Mouse (Mus musculus): ENCODE measurements around the gene Ncaph2. TPM values are rescaled to one million over a fixed set of nuclear protein-coding genes. Genes with fewer than 3 reads are reported as not detected.

Gene Ncaph2
- total RNA-seq (2014; rRNA removed) (26.9 and 31.7 TPM in 2 replicates), polyA plus RNA-seq (2012; rRNA removed) (52.1 and 63.9 TPM in 2 replicates)

DNA sequence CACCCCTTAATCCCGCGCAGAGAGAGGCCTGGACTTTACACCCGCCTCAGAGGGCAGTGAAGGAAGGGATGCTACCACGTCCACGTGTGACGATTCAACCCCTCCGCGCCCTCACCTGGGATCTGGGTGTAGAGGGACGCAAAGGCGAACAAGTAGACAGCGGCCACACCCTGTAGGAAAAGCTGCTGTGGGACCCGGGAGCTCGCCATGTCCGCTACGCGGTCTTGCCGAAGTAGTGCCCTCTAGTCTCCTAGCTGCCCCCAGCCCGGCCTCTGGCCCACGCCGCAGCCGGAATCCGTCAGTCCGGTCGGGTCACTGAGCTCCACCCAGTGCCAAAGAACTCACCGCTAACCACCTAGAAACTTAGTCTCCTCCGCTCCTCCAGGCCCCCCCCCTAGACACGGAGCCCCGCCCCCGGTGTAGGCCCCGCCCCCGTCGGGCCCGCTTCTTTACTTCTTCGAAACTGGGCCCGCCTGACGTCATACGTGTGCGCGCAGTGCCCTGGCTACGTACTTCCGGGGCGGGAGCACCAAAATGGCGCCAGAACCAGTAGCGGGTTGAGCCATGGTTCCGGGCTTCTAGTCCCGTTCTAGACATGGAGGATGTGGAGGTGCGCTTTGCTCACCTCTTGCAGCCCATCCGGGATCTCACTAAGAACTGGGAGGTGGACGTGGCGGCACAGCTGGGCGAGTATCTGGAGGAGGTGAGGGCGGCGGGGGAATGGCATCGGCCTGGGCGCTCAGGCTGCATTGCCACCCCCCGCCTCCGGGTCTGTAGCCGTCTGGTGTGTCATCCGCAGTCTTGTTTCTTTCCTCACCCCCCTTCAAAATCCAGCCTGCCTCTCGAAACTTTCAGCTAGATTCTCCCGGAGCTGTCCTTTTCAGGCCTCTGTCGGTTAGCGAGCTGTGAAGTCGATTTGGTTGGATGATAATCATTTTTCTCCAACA lies at the start of gene Ncaph2, which contains the start of gene Lmf2:
Ncaph2 (plus strand) TSS at position 479 of the 947 bp plus-strand sequence.
Lmf2 (minus strand) TSS at position 419 of the 947 bp plus-strand sequence.
- Histone ChIP-seq H3K9ac (ENCODE audit: low read depth, low read length) (peak within 1 kb of the TSS; percentile 90), H3K4me3 (ENCODE audit: insufficient read depth, low read depth, low read length) (peak within 1 kb of the TSS; percentile 93), H3K27me3 (ENCODE audit: control insufficient read depth, insufficient read depth, low read length) (no peaks in the 10 kb centered on the region), H3K4me1 (ENCODE audit: control insufficient read depth, insufficient read depth, low read length) (peaks cover 3% of the 10 kb centered on the region), H3K27ac (replicated peaks; ENCODE audit: insufficient read depth, low read depth, low read length) (peak within 1 kb of the TSS; percentile 71), H3K36me3 (ENCODE audit: control insufficient read depth, insufficient read depth, low read length) (0 out of 2 replicates have a peak, but pooled peaks cover 2% of the 10 kb centered on the region), H3K79me2 (ENCODE audit: control insufficient read depth, insufficient read depth, low read length) (peaks cover 16% of the 10 kb centered on the region; the same call in 1 of the 2 replicates)
- peak; percentile 80 for DNase-seq (ENCODE audit: extremely low read depth, low read depth, low spot score)
- 0 out of 2 replicates have a peak, but pooled peaks have one; percentile 18 for TF ChIP-seq POLR2A (IDR thresholded peaks at IDR 0.05; ENCODE audit: extremely low read depth, insufficient read depth, low read length)
- no peak for TF ChIP-seq CTCF (IDR thresholded peaks at IDR 0.05; ENCODE audit: low read depth, low read length)
- WGBS, result 0% methylated on average over 64 of the region's 64 CpGs

GRCm38 (mm10) chr15:89305966-89306365 lies 49.6 kb upstream of the Ncaph2 start:
- H3K27me3 ChIP-seq (ENCODE audit: control insufficient read depth, insufficient read depth, low read length), result no peaks in the 10 kb centered on the region
- H3K4me3 ChIP-seq (ENCODE audit: insufficient read depth, low read depth, low read length), result no peak overlapping the region
- H3K27ac ChIP-seq (replicated peaks; ENCODE audit: insufficient read depth, low read depth, low read length), result no peak overlapping the region
- peaks cover 9% of the 10 kb centered on the region for H3K36me3 ChIP-seq (ENCODE audit: control insufficient read depth, insufficient read depth, low read length)
- no peak overlapping the region for H3K9ac ChIP-seq (ENCODE audit: low read depth, low read length)
- H3K4me1 ChIP-seq (ENCODE audit: control insufficient read depth, insufficient read depth, low read length), result no peaks in the 10 kb centered on the region; the same call in 1 of the 2 replicates
- 82% methylated on average over 1 of the region's 1 CpGs for WGBS
- H3K79me2 ChIP-seq (ENCODE audit: control insufficient read depth, insufficient read depth, low read length), result peaks cover 30% of the 10 kb centered on the region; the same call in 1 of the 2 replicates
- no peak for DNase-seq (ENCODE audit: extremely low read depth, low read depth, low spot score)
- TF ChIP-seq CTCF (IDR thresholded peaks at IDR 0.05; ENCODE audit: low read depth, low read length), result no peak
- no peak for TF ChIP-seq POLR2A (IDR thresholded peaks at IDR 0.05; ENCODE audit: extremely low read depth, insufficient read depth, low read length)

DNA sequence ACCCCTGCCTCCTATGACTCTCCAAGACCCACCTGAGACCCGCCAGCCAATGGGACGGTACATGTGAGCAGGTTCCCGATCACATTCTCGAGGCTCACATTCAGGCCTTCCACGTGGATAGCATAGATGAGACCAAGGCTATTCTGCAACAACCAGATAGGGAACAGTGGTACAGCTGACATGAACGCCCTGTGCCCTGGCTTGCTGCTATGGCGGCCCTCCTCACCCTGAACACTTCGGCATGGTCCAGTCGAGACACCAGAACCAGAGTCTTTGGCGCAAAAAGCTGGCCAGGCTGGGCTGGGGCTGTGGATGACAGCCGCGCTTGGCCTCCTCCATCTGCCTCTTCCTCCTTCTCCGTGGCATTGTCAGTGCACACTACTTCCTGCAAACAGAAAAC lies 48.1 kb upstream of the Ncaph2 start:
- no peaks in the 10 kb centered on the region; the same call in 1 of the 2 replicates for H3K36me3 ChIP-seq (ENCODE audit: control insufficient read depth, insufficient read depth, low read length)

GRCm38 (mm10) chr15:89308406-89309139 lies 46.9 kb upstream of the Ncaph2 start:
- Histone ChIP-seq H3K4me3 (ENCODE audit: insufficient read depth, low read depth, low read length) (no peak overlapping the region), H3K27ac (replicated peaks; ENCODE audit: insufficient read depth, low read depth, low read length) (no peak overlapping the region), H3K79me2 (ENCODE audit: control insufficient read depth, insufficient read depth, low read length) (peaks cover 51% of the 10 kb centered on the region), H3K9ac (ENCODE audit: low read depth, low read length) (no peak overlapping the region), H3K27me3 (ENCODE audit: control insufficient read depth, insufficient read depth, low read length) (no peaks in the 10 kb centered on the region), H3K4me1 (ENCODE audit: control insufficient read depth, insufficient read depth, low read length) (peaks cover 4% of the 10 kb centered on the region), H3K36me3 (ENCODE audit: control insufficient read depth, insufficient read depth, low read length) (no peaks in the 10 kb centered on the region; the same call in 1 of the 2 replicates)
- no peak for TF ChIP-seq CTCF (IDR thresholded peaks at IDR 0.05; ENCODE audit: low read depth, low read length)
- TF ChIP-seq POLR2A (IDR thresholded peaks at IDR 0.05; ENCODE audit: extremely low read depth, insufficient read depth, low read length), result no peak
- no peak for DNase-seq (ENCODE audit: extremely low read depth, low read depth, low spot score)
- WGBS, result 89% methylated on average over 7 of the region's 7 CpGs

More for the DNA sequence above, 48.1 kb upstream of the Ncaph2 start:
- no peak overlapping the region for H3K27ac ChIP-seq (replicated peaks; ENCODE audit: insufficient read depth, low read depth, low read length)
- DNase-seq (ENCODE audit: extremely low read depth, low read depth, low spot score), result no peak
- no peak overlapping the region for H3K4me3 ChIP-seq (ENCODE audit: insufficient read depth, low read depth, low read length)
- TF ChIP-seq POLR2A (IDR thresholded peaks at IDR 0.05; ENCODE audit: extremely low read depth, insufficient read depth, low read length) (no peak), CTCF (IDR thresholded peaks at IDR 0.05; ENCODE audit: low read depth, low read length) (no peak)
- H3K79me2 ChIP-seq (ENCODE audit: control insufficient read depth, insufficient read depth, low read length), result peaks cover 40% of the 10 kb centered on the region
- 90% methylated on average over 13 of the region's 13 CpGs for WGBS
- H3K9ac ChIP-seq (ENCODE audit: low read depth, low read length), result no peak overlapping the region
- H3K27me3 ChIP-seq (ENCODE audit: control insufficient read depth, insufficient read depth, low read length), result no peaks in the 10 kb centered on the region
- H3K4me1 ChIP-seq (ENCODE audit: control insufficient read depth, insufficient read depth, low read length), result no peaks in the 10 kb centered on the region; the same call in 1 of the 2 replicates

GRCm38 (mm10) chr15:89309962-89310498 lies 45.5 kb upstream of the Ncaph2 start:
- Histone ChIP-seq H3K79me2 (ENCODE audit: control insufficient read depth, insufficient read depth, low read length) (peaks cover 65% of the 10 kb centered on the region), H3K4me3 (ENCODE audit: insufficient read depth, low read depth, low read length) (no peak overlapping the region), H3K4me1 (ENCODE audit: control insufficient read depth, insufficient read depth, low read length) (peaks cover 11% of the 10 kb centered on the region), H3K36me3 (ENCODE audit: control insufficient read depth, insufficient read depth, low read length) (no peaks in the 10 kb centered on the region; the same call in 1 of the 2 replicates), H3K27me3 (ENCODE audit: control insufficient read depth, insufficient read depth, low read length) (no peaks in the 10 kb centered on the region), H3K9ac (ENCODE audit: low read depth, low read length) (no peak overlapping the region), H3K27ac (replicated peaks; ENCODE audit: insufficient read depth, low read depth, low read length) (no peak overlapping the region)
- no peak for TF ChIP-seq POLR2A (IDR thresholded peaks at IDR 0.05; ENCODE audit: extremely low read depth, insufficient read depth, low read length)
- no peak for DNase-seq (ENCODE audit: extremely low read depth, low read depth, low spot score)
- 45% methylated on average over 6 of the region's 6 CpGs for WGBS
